Mouse (Mus musculus) embryo, embryonic 10 days (tissue): ENCODE data around the gene Rora.

Experiments
- DNase-seq: peaks from one replicate; pipeline ENCODE4 v3.0.0-alpha.2; 2015; ENCODE audit warnings: low spot score

Rora gene

DNA sequence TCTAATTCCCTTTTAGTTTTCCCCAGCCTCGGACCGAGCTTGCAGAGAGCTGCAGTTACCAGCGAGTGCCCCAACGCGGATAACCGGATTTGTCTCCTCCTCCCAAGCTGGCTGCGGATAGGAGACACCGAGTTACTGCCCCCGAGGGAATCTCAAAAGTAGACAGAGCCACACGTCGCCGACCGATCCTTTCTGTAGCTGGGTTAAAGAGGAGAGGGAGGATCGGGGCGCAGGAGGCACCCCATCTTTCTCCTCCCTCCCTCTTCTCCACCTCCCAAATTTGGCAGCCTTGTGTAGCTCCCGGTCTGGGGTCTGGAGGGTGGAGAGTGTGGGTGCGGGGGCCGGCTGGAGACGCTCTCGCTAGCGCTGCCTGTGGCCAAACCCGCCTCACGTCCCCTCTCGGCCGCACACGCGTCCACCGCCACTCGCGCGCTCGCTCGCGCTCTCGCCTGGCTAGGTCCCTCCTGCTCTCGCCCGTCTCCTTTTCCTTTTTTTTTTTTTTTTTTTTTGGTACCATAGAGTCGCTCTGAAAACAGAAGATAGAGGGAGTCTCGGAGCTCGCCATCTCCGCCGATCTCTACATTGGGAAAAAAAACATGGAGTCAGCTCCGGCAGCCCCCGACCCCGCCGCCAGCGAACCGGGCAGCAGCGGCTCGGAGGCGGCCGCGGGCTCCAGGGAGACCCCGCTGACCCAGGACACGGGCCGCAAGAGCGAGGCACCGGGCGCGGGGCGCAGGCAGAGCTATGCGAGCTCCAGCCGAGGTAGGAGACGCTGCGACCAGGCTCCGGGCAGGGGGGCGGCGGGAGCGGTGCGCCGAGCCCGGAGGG is at the start of gene Rora:
Gene Rora, plus strand, starts transcription at position 576 of the 828 bp plus-strand sequence.
- peak; percentile 84 for DNase-seq

DNA sequence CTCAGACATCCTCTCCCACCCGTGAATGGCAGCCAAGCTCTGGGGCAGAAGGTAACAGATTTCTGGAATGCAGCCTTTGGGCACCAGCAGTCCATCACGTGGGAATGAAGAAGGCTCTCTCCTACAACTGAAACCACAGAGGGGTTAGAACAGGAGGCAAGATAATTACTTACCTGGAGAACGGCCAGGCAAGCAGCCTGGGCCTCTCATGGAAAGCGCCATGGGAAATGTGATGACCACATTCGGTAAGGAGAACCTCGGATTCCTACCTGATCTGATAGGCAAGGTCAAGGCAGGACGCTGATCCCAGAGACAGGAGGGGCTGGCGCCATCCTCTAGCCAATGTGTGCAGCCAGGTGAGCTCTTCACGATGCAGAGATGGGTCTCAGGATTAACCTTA is 39.6 kb upstream of the Rora start:
- no peak for DNase-seq

DNA sequence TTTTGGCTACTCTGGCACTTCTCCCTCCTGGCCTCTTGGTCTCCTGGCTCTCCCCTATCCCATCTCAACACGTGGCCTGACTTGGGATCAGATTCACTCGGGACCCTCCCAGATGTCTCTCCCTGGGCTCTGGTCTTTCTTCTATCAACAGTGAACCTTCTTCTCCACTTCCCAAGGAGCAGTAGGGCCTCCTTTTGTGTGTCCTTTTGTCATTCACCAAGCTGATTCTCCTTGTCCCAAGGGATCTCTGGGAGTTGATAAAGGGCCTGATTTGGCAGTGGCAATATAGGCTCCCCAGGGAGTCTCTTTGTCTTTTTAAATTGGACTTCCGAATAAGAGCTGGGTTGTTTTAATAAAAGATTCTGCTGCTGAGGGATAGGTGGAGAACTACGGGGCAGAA is 36.5 kb upstream of the Rora start:
- DNase-seq, result no peak

DNA sequence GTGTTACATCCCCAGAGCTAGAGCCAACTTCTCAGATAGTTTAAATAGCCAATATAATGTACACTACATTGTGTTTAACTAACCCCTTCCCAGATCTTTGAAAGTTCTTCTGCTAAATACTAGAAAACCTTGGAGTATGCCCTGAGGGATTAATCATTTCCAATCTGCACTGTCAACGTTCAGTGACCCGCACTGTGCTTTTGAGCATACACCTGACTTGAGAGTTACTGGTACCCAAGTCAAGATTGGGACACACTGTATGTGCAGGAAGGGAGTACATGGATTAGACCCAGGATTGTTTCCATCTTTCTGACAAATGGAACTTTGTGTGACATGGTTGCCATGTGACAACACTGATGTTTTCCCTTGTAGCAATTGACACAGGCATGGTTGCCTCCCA is 33.5 kb upstream of the Rora start:
- no peak for DNase-seq

DNA sequence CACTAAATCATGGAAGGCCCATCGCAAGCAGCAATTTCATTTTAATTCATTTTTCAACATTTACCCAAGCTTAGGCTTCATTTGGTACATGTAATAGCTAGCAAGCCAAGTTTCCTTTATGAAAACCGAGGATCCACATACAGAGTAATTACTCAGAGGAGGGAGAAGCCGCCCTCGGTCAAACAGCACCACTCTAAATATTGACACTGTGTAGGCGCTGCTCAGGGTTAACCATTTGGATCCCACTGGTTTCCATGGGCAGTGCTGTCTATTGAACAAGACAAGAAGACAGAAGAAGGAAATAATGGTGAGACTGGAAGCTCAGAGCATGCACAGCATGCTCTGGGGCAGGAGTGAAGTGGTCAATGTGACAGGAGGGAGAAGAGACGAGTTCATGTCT is 33.1 kb upstream of the Rora start:
- DNase-seq, result no peak

DNA sequence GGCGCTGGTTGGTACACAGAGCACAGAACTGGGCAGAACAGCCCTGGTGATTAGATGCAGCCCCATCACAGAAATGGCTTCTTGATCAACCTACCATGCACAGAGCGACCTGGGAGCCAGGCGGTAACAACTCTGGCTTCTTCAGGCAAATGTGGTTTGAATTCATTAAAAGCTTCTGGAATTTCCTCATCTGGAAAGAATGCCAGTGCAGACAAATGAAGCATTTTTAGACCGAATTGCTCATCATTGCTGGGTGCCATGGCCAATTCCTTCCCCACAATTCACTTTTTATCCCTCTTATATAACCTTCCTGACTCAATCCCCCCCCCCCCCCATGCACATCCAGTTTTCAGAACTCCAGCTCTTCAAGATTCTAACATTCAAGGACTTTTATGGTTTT is 28.6 kb upstream of the Rora start:
- DNase-seq, result no peak

DNA sequence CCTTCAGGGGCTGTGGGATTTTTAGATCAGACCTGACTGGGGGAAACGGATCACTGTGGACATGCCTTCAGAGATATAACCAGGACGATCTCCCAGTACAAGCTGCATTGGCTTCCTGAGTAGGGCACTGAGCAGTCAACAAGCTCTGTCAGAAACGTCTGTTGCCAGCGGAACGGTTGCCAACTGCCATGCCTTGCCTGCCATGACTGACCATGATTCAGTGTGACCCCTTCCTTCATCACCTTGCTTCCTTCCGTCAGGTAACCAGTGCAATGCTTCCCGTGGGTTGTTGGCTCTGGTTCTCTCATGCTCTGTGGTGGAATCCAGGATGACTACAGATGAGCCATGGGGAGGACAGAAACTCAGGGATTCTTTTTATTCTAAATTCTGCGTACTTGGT is 16.3 kb upstream of the Rora start:
- no peak for DNase-seq

DNA sequence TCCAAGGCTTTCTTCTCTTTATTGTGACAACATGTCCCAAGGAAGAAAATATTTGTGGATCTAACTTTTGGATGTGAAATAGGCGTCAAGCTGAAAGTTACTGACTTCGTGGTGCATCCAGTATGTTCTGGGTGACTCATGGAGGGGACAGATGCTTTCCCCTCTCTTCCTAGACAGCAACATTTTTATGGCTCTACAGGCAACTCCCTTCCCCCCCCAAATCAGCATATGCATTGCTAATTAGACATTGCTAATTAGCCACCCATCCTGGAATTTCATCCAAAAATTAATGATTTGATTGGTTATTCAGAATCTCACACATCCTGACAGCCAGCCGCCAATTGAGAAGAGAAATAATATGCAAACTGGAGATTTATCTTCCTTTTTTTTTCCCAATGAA is 12.5 kb upstream of the Rora start:
- no peak for DNase-seq

DNA sequence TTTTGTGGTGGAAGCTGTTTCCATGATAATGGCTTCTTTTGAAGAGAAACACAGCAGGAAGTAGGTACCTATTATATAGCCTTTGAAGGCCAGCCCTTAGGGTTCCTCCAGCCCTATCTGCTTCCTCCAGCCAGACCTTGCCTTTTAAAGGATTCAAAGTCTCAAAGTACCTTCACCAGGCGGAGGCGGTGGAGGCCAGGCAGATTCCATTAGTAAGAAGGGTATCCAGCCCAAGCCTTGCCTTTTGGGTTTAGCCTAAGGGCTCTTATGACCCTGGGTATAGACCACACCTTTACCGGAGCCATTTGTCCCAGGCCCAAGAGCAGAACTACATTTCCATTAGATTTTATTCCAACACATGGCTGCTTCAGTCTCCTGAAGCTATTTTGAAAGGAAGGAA is 5.5 kb upstream of the Rora start:
- DNase-seq, result no peak

DNA sequence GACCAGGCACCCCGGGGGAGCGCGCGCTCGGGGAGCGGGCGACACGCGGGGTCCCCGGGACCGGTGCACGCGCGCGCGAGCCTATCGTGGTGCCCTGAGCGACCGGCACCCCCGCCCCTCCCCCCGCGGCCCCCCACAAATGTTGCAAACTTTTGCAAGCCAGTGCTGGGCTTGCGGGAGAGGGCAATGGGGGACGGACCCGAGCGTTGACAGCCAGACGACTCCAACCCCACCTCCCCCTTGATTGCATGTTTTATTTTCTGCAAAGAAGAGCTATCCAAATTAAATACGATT is 400 bp downstream of the Rora start:
- DNase-seq, result no peak

DNA sequence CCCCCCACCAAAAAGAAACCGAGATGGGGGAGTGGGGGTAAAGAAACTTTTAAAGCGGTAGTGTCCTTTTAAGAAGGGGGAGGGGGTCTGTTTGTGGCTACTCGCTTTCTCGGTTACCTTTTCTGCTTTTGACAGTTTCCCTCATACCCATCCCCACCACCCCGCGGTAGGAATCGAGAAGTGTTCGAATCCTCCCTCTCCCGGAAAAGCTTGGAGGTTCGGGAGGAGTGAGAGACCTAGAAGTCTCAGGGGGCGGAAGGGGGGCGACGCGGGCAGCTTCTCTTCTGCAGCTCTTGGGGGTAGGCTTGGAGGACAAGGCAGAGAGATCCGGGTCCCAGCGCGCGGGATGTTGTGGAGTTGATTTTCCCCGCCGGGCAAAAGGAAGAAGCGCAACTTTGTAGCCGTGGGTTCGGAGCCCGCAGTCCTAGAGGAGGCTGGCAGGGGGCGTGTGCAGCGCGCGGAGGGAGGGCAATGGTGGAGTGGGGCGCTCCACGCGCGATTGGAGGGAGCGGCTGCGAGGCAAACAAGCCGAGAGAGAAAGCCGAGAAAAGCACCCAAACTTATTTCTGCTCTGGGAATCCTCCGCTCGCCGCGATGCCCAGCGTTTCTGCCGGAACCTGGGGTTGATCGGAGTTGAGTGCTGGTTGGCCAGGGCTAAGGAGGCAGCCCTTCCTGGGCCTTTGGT is 889 bp downstream of the Rora start:
- DNase-seq, result peak; percentile 49

DNA sequence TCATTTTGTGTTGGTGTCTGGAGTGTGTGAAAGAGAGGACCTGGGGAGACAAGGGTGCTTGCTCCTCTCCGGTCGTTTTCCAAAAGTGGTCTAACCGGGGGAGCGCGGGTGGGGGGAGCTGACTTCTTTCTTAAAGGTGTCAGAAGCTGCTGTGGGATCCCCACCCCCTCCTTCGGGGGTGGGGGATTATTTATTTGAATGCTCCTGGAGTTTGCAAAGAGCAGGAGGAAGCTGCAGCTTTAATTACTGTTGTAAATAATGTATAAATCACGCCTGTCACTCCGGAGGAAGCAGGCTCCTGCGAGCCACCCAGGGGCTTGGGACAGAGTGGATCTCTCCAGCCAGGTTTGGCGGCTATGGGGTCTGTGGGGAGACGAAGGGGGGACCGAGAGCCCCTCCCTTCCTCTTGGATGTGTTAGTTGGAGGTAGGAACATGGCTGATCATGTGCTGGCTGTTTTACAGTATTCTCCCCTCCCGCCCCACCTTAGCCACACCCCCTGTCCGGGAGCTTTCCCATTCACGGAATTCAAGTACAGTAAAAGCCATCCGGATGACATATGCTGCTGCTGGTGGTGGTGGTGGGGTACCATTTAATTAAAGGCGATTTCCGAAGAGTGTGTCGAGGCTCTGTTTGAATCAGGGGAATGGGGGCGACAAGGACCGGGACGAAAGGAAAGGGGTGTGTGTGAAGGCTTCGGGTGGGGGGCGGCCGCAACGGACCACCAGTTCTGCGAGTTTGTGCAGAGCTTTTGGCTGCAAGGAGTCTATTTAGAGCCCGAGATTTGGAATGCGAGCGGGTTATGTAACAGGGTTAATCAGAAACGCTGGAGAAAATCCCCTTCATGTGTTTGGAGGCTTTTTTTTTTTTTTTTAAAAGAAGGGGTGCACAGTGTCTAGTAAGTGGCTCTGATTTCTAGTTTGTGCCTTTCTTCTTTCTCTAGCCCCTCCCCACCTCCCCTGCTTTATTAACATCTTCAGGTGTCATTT is 1.7 kb downstream of the Rora start:
- DNase-seq, result peak; percentile 28

DNA sequence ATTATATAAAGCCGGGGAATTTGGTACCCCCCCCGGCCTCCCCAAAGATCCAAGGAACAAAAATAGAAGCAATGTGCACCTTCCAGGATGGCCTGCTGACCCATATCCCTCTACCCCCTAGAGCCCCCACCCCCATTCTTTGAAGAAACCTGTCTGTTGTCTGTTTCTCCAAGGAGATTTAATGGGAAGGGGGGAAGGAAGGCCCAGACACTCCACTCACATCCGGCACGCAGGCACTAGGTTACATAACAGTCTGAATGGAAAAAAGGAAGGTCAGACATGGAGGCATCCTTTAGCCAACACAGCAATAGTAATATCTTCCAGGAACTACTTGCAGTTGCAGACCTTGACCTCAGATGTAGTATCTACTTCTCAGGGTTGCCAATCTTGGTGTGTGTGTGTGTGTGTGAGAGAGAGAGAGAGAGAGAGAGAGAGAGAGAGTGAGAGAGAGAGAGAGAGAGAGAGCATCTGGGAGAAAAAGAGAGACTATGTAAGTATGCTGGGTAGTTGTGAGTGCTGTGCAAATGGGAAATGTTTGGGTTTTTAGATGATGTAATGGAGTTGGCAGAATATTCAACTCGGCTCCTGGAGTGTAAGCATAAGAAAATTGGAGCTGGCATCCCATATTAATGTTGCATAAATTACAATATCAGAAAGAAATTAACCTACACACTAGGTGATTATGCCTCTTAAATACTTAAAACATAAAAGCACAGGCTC is 2.6 kb downstream of the Rora start:
- DNase-seq, result no peak

DNA sequence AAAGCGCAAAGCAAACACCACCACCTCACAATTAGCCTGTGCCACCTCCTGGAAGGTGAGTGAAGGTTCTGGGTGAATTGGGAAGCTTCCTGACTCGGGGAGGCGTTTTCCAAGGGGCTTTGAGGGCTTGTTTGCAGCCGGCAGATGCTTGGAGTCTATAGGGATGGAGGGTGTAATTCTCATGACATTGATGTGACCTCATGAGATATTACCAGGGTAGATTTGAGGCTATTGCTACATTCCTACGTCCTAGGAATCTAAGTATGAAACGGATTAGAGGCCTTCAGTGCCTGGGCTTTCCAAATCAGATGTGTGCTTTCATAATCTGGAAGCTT is 3.2 kb downstream of the Rora start:
- DNase-seq, result no peak

DNA sequence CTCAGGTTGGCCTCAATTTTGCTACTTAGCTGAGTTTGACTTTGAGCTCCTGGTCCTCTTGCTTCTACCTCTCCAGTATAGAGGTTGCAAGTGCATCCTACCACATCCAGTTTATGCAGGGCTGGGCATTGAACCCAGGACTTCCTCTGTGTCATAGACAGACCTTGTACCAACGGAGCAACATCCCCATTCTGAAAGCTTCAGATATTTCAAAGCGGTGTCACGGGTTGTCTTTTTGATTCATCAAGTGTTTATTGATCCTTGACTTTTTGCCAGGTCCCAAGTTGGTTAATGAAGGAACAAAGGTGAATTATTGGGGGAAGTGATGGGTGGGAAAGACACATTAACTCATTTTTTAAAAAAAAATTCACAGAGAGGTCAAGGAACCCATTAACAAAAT is 17.1 kb downstream of the Rora start:
- no peak for DNase-seq

DNA sequence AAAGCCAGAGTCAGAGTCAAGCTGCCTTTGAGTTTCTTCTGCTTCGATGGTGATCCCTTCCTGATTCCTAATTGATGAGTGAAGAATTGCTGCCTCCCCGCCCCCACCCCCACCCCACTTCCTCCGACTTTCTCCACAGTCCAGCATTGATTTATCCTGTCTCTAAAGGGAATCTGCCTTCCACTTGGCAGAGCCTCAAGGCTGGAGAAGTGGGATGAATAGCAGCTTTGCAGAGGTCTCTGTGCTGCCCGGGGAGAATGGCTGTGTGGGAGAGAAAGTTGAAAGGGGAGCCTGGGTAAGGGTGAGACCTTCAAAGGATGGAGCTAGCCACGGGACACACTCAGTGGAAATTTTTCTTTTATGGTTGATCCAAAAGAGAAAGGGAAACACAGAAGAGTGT is 18.9 kb downstream of the Rora start:
- no peak for DNase-seq

DNA sequence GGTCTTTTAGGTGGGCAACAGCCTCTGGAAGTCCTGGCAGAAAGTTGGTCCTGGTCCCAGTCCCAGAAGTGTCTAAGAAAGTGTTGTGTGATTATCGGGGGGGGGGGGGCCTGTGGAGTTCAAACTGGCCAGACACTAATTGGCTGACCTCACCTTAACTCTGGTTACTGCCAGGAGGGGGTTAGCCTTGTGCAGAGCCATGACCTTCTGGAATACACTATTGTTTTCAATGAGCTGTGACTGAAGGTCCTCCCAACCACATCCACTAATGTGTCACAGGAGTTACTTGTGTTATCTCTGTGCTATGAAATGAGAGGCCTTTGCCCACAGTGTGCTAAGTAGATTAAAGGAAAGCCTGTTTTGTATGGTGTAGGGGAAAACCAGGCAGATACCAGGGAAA is 19.6 kb downstream of the Rora start:
- DNase-seq, result no peak

DNA sequence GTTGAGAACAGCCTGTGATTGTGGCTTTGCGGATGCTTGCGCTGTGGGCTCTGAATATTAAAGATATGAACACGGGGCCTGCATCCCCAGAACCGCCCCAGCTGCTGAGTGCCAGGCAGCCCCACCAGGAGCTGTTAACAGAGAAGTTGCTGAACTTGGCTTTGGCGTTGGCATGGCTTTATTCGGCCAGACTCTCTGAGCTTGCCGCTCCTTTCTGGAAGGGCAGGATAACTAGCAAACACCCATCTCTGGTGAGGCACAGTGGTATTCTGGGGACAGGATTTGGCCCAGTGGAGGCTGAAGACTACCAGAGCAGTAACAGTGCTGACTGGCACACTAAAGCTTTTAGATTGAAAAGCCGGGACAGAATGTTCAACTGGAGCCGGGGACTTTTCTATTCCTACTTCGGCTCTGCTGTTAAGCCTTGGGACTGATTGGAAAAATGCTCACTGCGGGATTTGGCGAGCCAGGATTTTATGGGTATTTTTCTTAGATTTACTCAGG is 26.3 kb downstream of the Rora start:
- DNase-seq, result no peak

DNA sequence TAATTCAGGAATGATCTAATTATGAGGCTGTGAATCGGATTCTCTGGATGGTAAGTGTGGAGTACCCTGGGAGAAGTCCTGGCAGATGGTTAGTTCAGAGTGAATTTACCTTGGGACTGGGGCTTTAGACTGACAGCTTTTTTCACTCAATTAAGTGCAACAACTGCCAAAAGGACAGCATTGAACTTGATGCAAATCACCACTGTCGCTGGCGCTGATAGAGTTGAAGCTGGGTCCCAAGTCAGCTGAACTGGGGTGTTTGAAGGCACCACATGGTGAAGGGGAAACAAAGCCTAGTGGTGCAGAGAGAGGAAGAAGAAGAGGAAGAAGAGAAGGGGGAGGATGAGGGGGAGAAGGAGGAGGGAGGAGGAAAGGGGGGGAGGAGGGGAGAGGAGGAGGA is 30.4 kb downstream of the Rora start:
- no peak for DNase-seq

DNA sequence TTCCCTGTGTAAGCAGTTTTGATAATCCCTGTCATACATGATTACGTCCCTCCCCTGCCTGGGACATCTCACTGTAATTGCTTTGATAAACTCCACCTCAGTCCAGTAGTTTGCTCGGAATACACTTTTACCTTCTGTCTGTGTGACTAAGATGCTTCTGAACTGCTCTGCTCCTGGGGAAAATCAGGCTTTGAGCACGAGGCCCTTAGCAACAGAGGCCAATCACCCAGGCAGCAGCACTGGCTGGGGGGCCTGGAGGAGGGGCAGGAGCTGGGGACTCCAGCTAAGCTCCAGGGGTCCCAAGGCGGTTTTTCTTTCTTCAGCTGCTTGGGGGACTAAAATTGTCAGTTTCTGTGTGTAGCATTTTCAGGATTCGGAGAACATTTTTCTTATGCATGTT is 32.0 kb downstream of the Rora start:
- DNase-seq, result no peak

DNA sequence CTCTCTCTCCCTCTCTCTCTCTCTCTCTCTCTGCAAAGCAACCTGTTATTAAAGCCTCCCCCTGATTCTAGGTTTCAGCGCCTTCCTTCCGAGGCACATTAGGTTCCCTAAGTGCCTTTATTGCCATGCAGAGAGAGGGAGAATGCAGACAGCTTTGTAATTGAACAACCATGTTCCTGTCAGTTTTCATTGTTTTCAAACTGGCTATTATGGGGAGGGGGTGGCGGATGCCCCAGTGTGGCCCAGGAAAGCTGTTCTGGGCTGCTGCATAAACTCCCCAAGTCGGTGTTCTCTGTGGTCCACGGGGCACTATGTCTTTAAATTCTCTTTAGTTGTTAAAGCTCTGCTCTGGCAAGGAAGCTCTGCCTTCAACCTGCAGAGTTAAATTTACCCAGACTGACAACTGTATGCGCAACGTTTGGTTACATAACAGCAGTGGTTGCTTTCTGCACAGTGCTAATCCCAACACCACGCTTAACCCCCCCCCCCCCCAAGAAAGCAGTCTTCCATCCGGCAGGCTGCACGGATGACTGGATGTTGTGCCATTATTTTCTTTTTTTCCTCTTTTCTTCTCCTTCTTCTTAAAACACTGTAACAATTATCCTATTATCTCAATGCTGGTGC is 33.8 kb downstream of the Rora start:
- DNase-seq, result no peak

DNA sequence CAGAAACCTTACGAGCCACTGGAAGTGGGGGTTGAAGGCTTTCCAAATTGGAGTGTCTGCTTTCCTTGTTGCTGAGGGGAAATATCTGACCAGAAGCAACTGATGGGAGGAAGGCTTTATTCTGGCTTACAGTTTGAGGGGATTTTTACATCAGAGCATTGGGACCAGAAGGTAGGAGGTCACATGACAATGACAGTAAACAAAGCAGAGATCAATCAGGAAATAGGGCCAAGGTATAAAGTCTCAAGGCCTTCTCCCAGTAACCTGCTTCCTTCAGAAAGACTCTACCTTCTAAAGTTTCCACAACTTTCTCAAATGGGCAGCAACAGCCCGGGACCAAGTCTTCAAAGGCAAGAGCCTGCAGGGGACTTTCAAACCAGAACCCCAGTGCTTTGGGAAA is 34.6 kb downstream of the Rora start:
- no peak for DNase-seq
